Mouse (Mus musculus): ENCODE measurements at regions not wholly inside any gene's neighbourhood (a gene's known extent, or its start where the extent isn't known, plus 50 kb on each side); places are given as distances from the start of the nearest gene placed in this dataset.
"Not testable (repeated sequence)": the region's sequence is repeated elsewhere in the genome, so short reads cannot be mapped to it uniquely, and the experiment has no call there.

DNA sequence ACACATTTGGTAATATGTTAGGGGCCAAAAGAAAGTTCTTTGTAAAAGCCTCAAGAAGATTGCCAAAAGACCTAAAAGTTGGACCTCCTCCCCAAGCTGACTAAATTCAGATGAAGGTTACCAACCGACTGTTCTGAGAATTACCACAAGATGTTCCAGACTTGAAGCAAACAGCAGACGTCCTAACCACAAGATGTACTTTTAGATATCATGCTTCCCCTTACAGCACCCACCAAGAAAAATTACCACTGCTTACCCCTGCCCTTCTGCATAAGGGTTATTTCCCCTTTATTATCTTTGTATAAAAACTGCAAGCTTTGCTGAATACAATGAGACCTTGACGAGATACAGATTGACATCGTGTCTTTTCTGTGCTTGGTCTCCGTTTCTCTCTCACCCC lies 121.6 kb upstream of the Cst10 start:
- DNase-seq (ENCODE audit: low spot score) (no peak), ATAC-seq (ENCODE audit: low FRiP score) (no peak)
- H3K27me3 ChIP-seq (ENCODE audit: control insufficient read depth, insufficient read depth, low read length) = no peaks in the 10 kb centered on the region
- H3K9ac ChIP-seq (ENCODE audit: low read depth, low read length) = no peak overlapping the region
- no peaks in the 10 kb centered on the region for H3K9me3 ChIP-seq (ENCODE audit: control insufficient read depth, low read length)
- H3K27ac ChIP-seq (ENCODE audit: low read depth, low read length) = no peak overlapping the region
- H3K4me1 ChIP-seq (replicated peaks; ENCODE audit: control insufficient read depth, insufficient read depth, low read length) = no peaks in the 10 kb centered on the region
- no peaks in the 10 kb centered on the region for H3K36me3 ChIP-seq (ENCODE audit: control insufficient read depth, insufficient read depth, low read length)
- 93% methylated on average over 5 of the region's 5 CpGs for WGBS
- no peak overlapping the region for H3K4me3 ChIP-seq (ENCODE audit: low read depth, low read length)
- no peak overlapping the region for H3K4me2 ChIP-seq (replicated peaks; ENCODE audit: low read depth, low read length)

DNA sequence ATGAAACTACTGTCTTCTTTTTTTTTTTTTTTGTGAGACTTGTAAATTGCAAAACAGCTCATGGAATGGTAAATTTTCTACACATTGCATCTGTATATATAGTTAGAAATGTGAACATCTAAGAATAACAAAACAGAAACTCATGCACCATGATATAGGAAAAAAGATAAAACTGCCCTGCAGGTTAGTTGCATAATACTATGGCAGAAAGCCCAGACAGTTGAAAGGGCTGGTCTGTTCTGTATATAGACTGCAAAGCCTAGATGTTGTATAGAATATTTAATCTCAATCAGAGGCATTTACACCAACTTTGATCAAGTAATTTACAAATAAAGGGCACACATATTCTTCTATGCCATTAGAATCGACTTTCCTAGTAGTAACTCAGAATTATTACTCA lies 120.7 kb upstream of the Cst10 start:
- H3K4me3 ChIP-seq (ENCODE audit: low read depth, low read length) = no peak overlapping the region
- no peak overlapping the region for H3K4me2 ChIP-seq (replicated peaks; ENCODE audit: low read depth, low read length)
- no peaks in the 10 kb centered on the region for H3K4me1 ChIP-seq (replicated peaks; ENCODE audit: control insufficient read depth, insufficient read depth, low read length)
- no peak overlapping the region for H3K9ac ChIP-seq (ENCODE audit: low read depth, low read length)
- no peaks in the 10 kb centered on the region for H3K36me3 ChIP-seq (ENCODE audit: control insufficient read depth, insufficient read depth, low read length)
- H3K27ac ChIP-seq (ENCODE audit: low read depth, low read length) = no peak overlapping the region
- DNase-seq (ENCODE audit: low spot score) (no peak), ATAC-seq (ENCODE audit: low FRiP score) (no peak)
- H3K9me3 ChIP-seq (ENCODE audit: control insufficient read depth, low read length) = no peaks in the 10 kb centered on the region
- no peaks in the 10 kb centered on the region for H3K27me3 ChIP-seq (ENCODE audit: control insufficient read depth, insufficient read depth, low read length)
- 68% methylated on average over 1 of the region's 1 CpGs for WGBS

DNA sequence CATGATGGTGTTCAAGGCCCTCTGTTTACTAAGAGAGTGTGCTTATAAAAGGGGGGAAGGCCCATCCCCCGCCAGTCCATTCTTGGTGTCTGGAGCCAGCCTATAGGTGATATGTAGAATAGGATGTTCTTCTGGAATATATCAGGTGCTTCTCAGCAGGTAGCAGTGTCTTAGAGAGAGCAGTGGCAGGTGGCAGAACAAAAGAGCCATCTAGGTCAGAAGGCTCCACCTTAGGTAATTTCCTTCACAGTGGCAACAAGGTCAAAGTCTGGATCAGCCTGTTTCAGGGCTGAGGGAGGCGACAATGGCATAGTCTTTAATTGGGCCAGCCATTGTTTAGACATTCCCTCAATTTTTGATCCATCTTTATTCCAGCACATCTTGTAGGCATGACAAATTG lies 107.9 kb upstream of the Cst10 start:
- not testable (repeated sequence) for DNase-seq (ENCODE audit: low spot score); H3K9me3 ChIP-seq (ENCODE audit: control insufficient read depth, low read length); H3K9ac ChIP-seq (ENCODE audit: low read depth, low read length); H3K4me2 ChIP-seq (replicated peaks; ENCODE audit: low read depth, low read length); H3K36me3 ChIP-seq (ENCODE audit: control insufficient read depth, insufficient read depth, low read length); ATAC-seq (ENCODE audit: low FRiP score); H3K27ac ChIP-seq (ENCODE audit: low read depth, low read length); H3K27me3 ChIP-seq (ENCODE audit: control insufficient read depth, insufficient read depth, low read length); H3K4me1 ChIP-seq (replicated peaks; ENCODE audit: control insufficient read depth, insufficient read depth, low read length); H3K4me3 ChIP-seq (ENCODE audit: low read depth, low read length)
- 83% methylated on average over 2 of the region's 2 CpGs for WGBS

GRCm38 (mm10) chr2:149305553-149305952 lies 99.3 kb upstream of the Cst10 start:
- Histone ChIP-seq H3K27ac (ENCODE audit: low read depth, low read length) (no peak overlapping the region), H3K4me2 (replicated peaks; ENCODE audit: low read depth, low read length) (no peak overlapping the region), H3K4me3 (ENCODE audit: low read depth, low read length) (no peak overlapping the region), H3K4me1 (replicated peaks; ENCODE audit: control insufficient read depth, insufficient read depth, low read length) (no peaks in the 10 kb centered on the region), H3K27me3 (ENCODE audit: control insufficient read depth, insufficient read depth, low read length) (no peaks in the 10 kb centered on the region), H3K36me3 (ENCODE audit: control insufficient read depth, insufficient read depth, low read length) (no peaks in the 10 kb centered on the region), H3K9me3 (ENCODE audit: control insufficient read depth, low read length) (no peaks in the 10 kb centered on the region), H3K9ac (ENCODE audit: low read depth, low read length) (no peak overlapping the region)
- no peak for DNase-seq (ENCODE audit: low spot score)
- no peak for ATAC-seq (ENCODE audit: low FRiP score)
- WGBS = 93% methylated on average over 1 of the region's 1 CpGs

GRCm38 (mm10) chr2:149350239-149350811 lies 54.5 kb upstream of the Cst10 start:
- Histone ChIP-seq H3K27me3 (ENCODE audit: control insufficient read depth, insufficient read depth, low read length) (no peaks in the 10 kb centered on the region), H3K9me3 (ENCODE audit: control insufficient read depth, low read length) (no peaks in the 10 kb centered on the region), H3K36me3 (ENCODE audit: control insufficient read depth, insufficient read depth, low read length) (no peaks in the 10 kb centered on the region), H3K4me1 (replicated peaks; ENCODE audit: control insufficient read depth, insufficient read depth, low read length) (no peaks in the 10 kb centered on the region), H3K4me3 (ENCODE audit: low read depth, low read length) (no peak overlapping the region), H3K9ac (ENCODE audit: low read depth, low read length) (no peak overlapping the region), H3K27ac (ENCODE audit: low read depth, low read length) (no peak overlapping the region), H3K4me2 (replicated peaks; ENCODE audit: low read depth, low read length) (no peak overlapping the region)
- DNase-seq (ENCODE audit: low spot score) = peak; percentile 71
- peak; percentile 85 for ATAC-seq (ENCODE audit: low FRiP score)
- 33% methylated on average over 3 of the region's 3 CpGs for WGBS
